In genomic region chr4:152266236-152266895, GRCm38 (mm10) we compare ENCODE assay signal across 9 mouse cellular contexts. TPM values are rescaled to one million over a fixed set of nuclear protein-coding genes. Genes with fewer than 3 reads are reported as not detected.
DNase-seq lines count a peak whose midpoint lies in the region; ATAC-seq lines count a peak whose summit lies in the region.
"Had no signal": no experiment of that assay in that cellular context is flagged by ENCODE, and none has a peak within 500 bp of the region (broad histone marks: within the 10 kb centered on the region; RNA-seq: fewer than 3 reads in every experiment).

No protein-coding gene starts in this region.

- peaks cover 15% of the 10 kb centered on the region for H3K36me3 ChIP-seq in heart, embryonic 12.5 days
- no peaks in the 10 kb centered on the region for H3K36me3 ChIP-seq in heart, embryonic 15.5 days
- peaks cover 10% of the 10 kb centered on the region; the same call in 1 of the 2 replicates for H3K36me3 ChIP-seq in liver, embryonic 12.5 days

- ATAC-seq in heart, embryonic 12.5 days (ENCODE audit: insufficient number of reproducible peaks, low FRiP score), result no peak
- no peak for ATAC-seq in heart, embryonic 15.5 days (replicated peaks; ENCODE audit: insufficient number of reproducible peaks, insufficient read depth, low FRiP score, low read depth)
- ATAC-seq in liver, embryonic 12.5 days, result no peak
- ATAC-seq in megakaryocyte-erythroid progenitor cell, adult 5-6 weeks (replicated peaks; ENCODE audit: low FRiP score, low TSS enrichment, poor library complexity, severe bottlenecking), result no peak

- no peak for DNase-seq in heart, postnatal 25 days (ENCODE audit: low spot score)
- peak; percentile 25 for DNase-seq in NIH3T3 (ENCODE audit: low read depth)
- peak; percentile 86 for DNase-seq in cerebellum, adult 9-10 months
- no peak for DNase-seq in kidney, adult 9 months

- WGBS in heart, embryonic 12.5 days, result 49% methylated on average over 10 of the region's 10 CpGs
- WGBS in heart, embryonic 15.5 days, result 33% methylated on average over 10 of the region's 10 CpGs
- 72% methylated on average over 10 of the region's 10 CpGs for WGBS in liver, embryonic 12.5 days (ENCODE audit: insufficient replicate concordance)

- intact Hi-C loops in heart, postnatal 25 days (cut with DNase I), result no loop called here

- no peaks in the 10 kb centered on the region for H3K27me3 ChIP-seq in heart, embryonic 12.5 days (replicated peaks)
- H3K27me3 ChIP-seq in heart, embryonic 15.5 days, result no peaks in the 10 kb centered on the region
- H3K27me3 ChIP-seq in liver, embryonic 12.5 days (replicated peaks), result peaks cover 4% of the 10 kb centered on the region

- H3K27ac ChIP-seq in heart, embryonic 12.5 days (ENCODE audit: poor library complexity, severe bottlenecking), result peak overlapping the region; percentile 12; the same call in 1 of the 2 replicates
- H3K27ac ChIP-seq in heart, embryonic 15.5 days, result peak overlapping the region; percentile 83
- no peak overlapping the region for H3K27ac ChIP-seq in liver, embryonic 12.5 days

- no peak overlapping the region for H3K4me2 ChIP-seq in heart, embryonic 12.5 days
- no peak overlapping the region for H3K4me2 ChIP-seq in heart, embryonic 15.5 days
- H3K4me2 ChIP-seq in liver, embryonic 12.5 days, result no peak overlapping the region

- H3K4me1 ChIP-seq in heart, embryonic 12.5 days (replicated peaks), result peaks cover 62% of the 10 kb centered on the region
- peaks cover 89% of the 10 kb centered on the region for H3K4me1 ChIP-seq in heart, embryonic 15.5 days (replicated peaks)
- peaks cover 36% of the 10 kb centered on the region for H3K4me1 ChIP-seq in liver, embryonic 12.5 days

- no peak overlapping the region for H3K4me3 ChIP-seq in heart, embryonic 12.5 days
- H3K4me3 ChIP-seq in heart, embryonic 15.5 days, result no peak overlapping the region
- no peak overlapping the region for H3K4me3 ChIP-seq in liver, embryonic 12.5 days
- H3K4me3 ChIP-seq: left cerebral cortex, adult 2 months had no signal

- peak overlapping the region; percentile 29; the same call in 1 of the 2 replicates for H3K9ac ChIP-seq in heart, embryonic 12.5 days
- H3K9ac ChIP-seq in heart, embryonic 15.5 days, result 0 out of 2 replicates have a peak overlapping the region, but pooled peaks have one; percentile 3
- H3K9ac ChIP-seq in liver, embryonic 12.5 days, result no peak overlapping the region

- H3K9me3 ChIP-seq in heart, embryonic 12.5 days (replicated peaks), result no peaks in the 10 kb centered on the region
- no peaks in the 10 kb centered on the region for H3K9me3 ChIP-seq in heart, embryonic 15.5 days (replicated peaks)
- H3K9me3 ChIP-seq in liver, embryonic 12.5 days (replicated peaks), result no peaks in the 10 kb centered on the region

RNA-seq across cellular contexts. Expression of gene Gpr153, which starts 7.7 kb away (rescaled TPM):
- 11.9 and 14.0 TPM in 2 replicates for polyA plus RNA-seq in heart, embryonic 12.5 days (2016; fragmentation: Nextera tagmentation; extraction: Ambion mirVana)
- 10 to 100 TPM; 14.3 to 14.9 TPM for total RNA-seq in heart, postnatal 25 days (2021)
- 11.2 and 13.2 TPM in 2 replicates for polyA plus RNA-seq in heart, embryonic 15.5 days (2015; fragmentation: Nextera tagmentation; extraction: Ambion mirVana)
- 2.1 and 2.4 TPM in 2 replicates for polyA plus RNA-seq in liver, embryonic 12.5 days (2016; fragmentation: Nextera tagmentation; extraction: Ambion mirVana)
- not detected in 2 replicates for total RNA-seq in megakaryocyte-erythroid progenitor cell, adult 5-6 weeks (2014; fragmentation: Nextera tagmentation)
- not detected in 2 replicates for total RNA-seq in megakaryocyte-erythroid progenitor cell, adult 5-6 weeks (2017)

RNA-seq across cellular contexts. Expression of gene Hes3, which starts 25.1 kb away (rescaled TPM):
- not detected in 2 replicates for polyA plus RNA-seq in heart, embryonic 12.5 days (2016; fragmentation: Nextera tagmentation; extraction: Ambion mirVana)
- total RNA-seq in heart, postnatal 25 days (2021), result not detected
- polyA plus RNA-seq in heart, embryonic 15.5 days (2015; fragmentation: Nextera tagmentation; extraction: Ambion mirVana), result not detected in 2 replicates
- polyA plus RNA-seq in liver, embryonic 12.5 days (2016; fragmentation: Nextera tagmentation; extraction: Ambion mirVana), result not detected in 2 replicates
- total RNA-seq in megakaryocyte-erythroid progenitor cell, adult 5-6 weeks (2014; fragmentation: Nextera tagmentation), result not detected in 2 replicates
- not detected in 2 replicates for total RNA-seq in megakaryocyte-erythroid progenitor cell, adult 5-6 weeks (2017)

RNA-seq across cellular contexts. Expression of gene Icmt, which starts 30.7 kb away (rescaled TPM):
- 24.0 and 25.4 TPM in 2 replicates for polyA plus RNA-seq in heart, embryonic 12.5 days (2016; fragmentation: Nextera tagmentation; extraction: Ambion mirVana)
- total RNA-seq in heart, postnatal 25 days (2021), result 10 to 100 TPM; 25.2 to 26.7 TPM
- polyA plus RNA-seq in heart, embryonic 15.5 days (2015; fragmentation: Nextera tagmentation; extraction: Ambion mirVana), result 15.3 and 20.3 TPM in 2 replicates
- 11.8 and 14.4 TPM in 2 replicates for polyA plus RNA-seq in liver, embryonic 12.5 days (2016; fragmentation: Nextera tagmentation; extraction: Ambion mirVana)
- 23.1 and 26.7 TPM in 2 replicates for total RNA-seq in megakaryocyte-erythroid progenitor cell, adult 5-6 weeks (2014; fragmentation: Nextera tagmentation)
- 12.6 and 12.9 TPM in 2 replicates for total RNA-seq in megakaryocyte-erythroid progenitor cell, adult 5-6 weeks (2017)

RNA-seq across cellular contexts. Expression of gene Rnf207, which starts 52.4 kb away (rescaled TPM):
- 56.5 and 62.1 TPM in 2 replicates for polyA plus RNA-seq in heart, embryonic 12.5 days (2016; fragmentation: Nextera tagmentation; extraction: Ambion mirVana)
- 10 to 100 TPM; 69.6 to 73.3 TPM for total RNA-seq in heart, postnatal 25 days (2021)
- polyA plus RNA-seq in heart, embryonic 15.5 days (2015; fragmentation: Nextera tagmentation; extraction: Ambion mirVana), result 98.4 and 103 TPM in 2 replicates
- polyA plus RNA-seq in liver, embryonic 12.5 days (2016; fragmentation: Nextera tagmentation; extraction: Ambion mirVana), result 0.26 and 0.42 TPM in 2 replicates
- total RNA-seq in megakaryocyte-erythroid progenitor cell, adult 5-6 weeks (2014; fragmentation: Nextera tagmentation), result not detected in 2 replicates
- total RNA-seq in megakaryocyte-erythroid progenitor cell, adult 5-6 weeks (2017), result 0.38 TPM in 1 of 2 replicates, not detected in the other

RNA-seq across cellular contexts. Expression of gene Rpl22, which starts 59.2 kb away (rescaled TPM):
- polyA plus RNA-seq in heart, embryonic 12.5 days (2016; fragmentation: Nextera tagmentation; extraction: Ambion mirVana), result 278 and 280 TPM in 2 replicates
- total RNA-seq in heart, postnatal 25 days (2021), result 100 to 1,000 TPM; 254 TPM
- polyA plus RNA-seq in heart, embryonic 15.5 days (2015; fragmentation: Nextera tagmentation; extraction: Ambion mirVana), result 180 and 243 TPM in 2 replicates
- 385 and 404 TPM in 2 replicates for polyA plus RNA-seq in liver, embryonic 12.5 days (2016; fragmentation: Nextera tagmentation; extraction: Ambion mirVana)
- total RNA-seq in megakaryocyte-erythroid progenitor cell, adult 5-6 weeks (2014; fragmentation: Nextera tagmentation), result 2,168 and 2,467 TPM in 2 replicates
- total RNA-seq in megakaryocyte-erythroid progenitor cell, adult 5-6 weeks (2017), result 3,890 and 4,556 TPM in 2 replicates

Comparison
In these comparisons a context has a peak if more than half of its experiments do, and no peak if none do; other contexts are left out.
1. DNase-seq: peak in NIH3T3 (single experiment) and cerebellum, adult 9-10 months (single experiment); none in heart, postnatal 25 days (single experiment) and kidney, adult 9 months (single experiment).